Mouse (Mus musculus) midbrain, embryonic 11.5 days (tissue): ENCODE results near the gene Fdxr. TPM values are rescaled to one million over a fixed set of nuclear protein-coding genes. Genes with fewer than 3 reads are reported as not detected.

ENCODE experiments used
- ATAC-seq: fragments of 200-750 bp; cut with Nextera tagmentation; 2 replicates; pipeline ENCODE4 v1.8.0; 2017; ENCODE audit warnings: moderate TSS enrichment, moderate library complexity; ENCODE audit not compliant: low FRiP score
- DNase-seq: peaks from one replicate; pipeline ENCODE4 v3.0.0; 2015; ENCODE audit warnings: low spot score; ENCODE audit errors: missing footprints
- H3K27ac ChIP-seq: fragments of 300-500 bp; sonication (generic); 2 replicates; pipeline ENCODE4 v1.5.1; 2014; ENCODE audit warnings: low read depth, low read length
- H3K27me3 ChIP-seq: fragments of 300-500 bp; sonication (generic); 2 replicates; pipeline ENCODE4 v1.6.1; 2014; ENCODE audit warnings: mild to moderate bottlenecking, low read length, moderate library complexity, mixed read lengths; ENCODE audit not compliant: control insufficient read depth, insufficient read depth
- H3K36me3 ChIP-seq: fragments of 300-500 bp; sonication (generic); 2 replicates; pipeline ENCODE4 v1.6.1; 2014; ENCODE audit warnings: mild to moderate bottlenecking, low read length, moderate library complexity, mixed read lengths; ENCODE audit not compliant: control insufficient read depth, insufficient read depth
- H3K4me1 ChIP-seq: fragments of 300-500 bp; sonication (generic); 2 replicates; pipeline ENCODE4 v1.6.1; 2014; ENCODE audit warnings: low read length; ENCODE audit not compliant: control insufficient read depth, insufficient read depth
- H3K4me2 ChIP-seq: fragments of 300-500 bp; sonication (generic); 2 replicates; pipeline ENCODE4 v1.6.1; 2014; ENCODE audit warnings: mild to moderate bottlenecking, moderate library complexity
- H3K4me3 ChIP-seq: fragments of 300-500 bp; sonication (generic); 2 replicates; pipeline ENCODE4 v1.5.1; 2014; ENCODE audit warnings: low read depth, low read length
- H3K9ac ChIP-seq: fragments of 300-500 bp; sonication (generic); 2 replicates; pipeline ENCODE4 v1.6.1; 2014; ENCODE audit warnings: low read length
- H3K9me3 ChIP-seq: fragments of 300-500 bp; sonication (generic); 2 replicates; pipeline ENCODE4 v1.6.1; 2016; ENCODE audit warnings: low read length; ENCODE audit not compliant: control insufficient read depth
- WGBS: fragments of 180-500 bp; shearing (Covaris S2); extraction: QIAGEN DNeasy Blood & Tissue Kit; methylation state at CpG from one replicate; pipeline ENCODE4 v1.1.7; 2014; 5-methylcytosine and 5-hydroxymethylcytosine counted together
- polyA plus RNA-seq: library from polyadenylated mRNA; unstranded; fragments of >200 nt; fragmentation: Nextera tagmentation; extraction: Ambion mirVana; gene quantifications from 2 replicates; pipeline ENCODE4 v1.2.1, GENCODE M21; 2014

Gene Fdxr
- polyA plus RNA-seq, 1 experiment from 2014 or later = 12.7 TPM

GRCm38 (mm10) chr11:115292631-115293375 is 16.0 kb upstream of the Fdxr start:
- Histone ChIP-seq H3K27ac (no peak overlapping the region), H3K9me3 (no peaks in the 10 kb centered on the region), H3K4me2 (no peak overlapping the region), H3K4me1 (no peaks in the 10 kb centered on the region), H3K4me3 (no peak overlapping the region), H3K9ac (no peak overlapping the region), H3K27me3 (0 out of 2 replicates have a peak, but pooled peaks cover 5% of the 10 kb centered on the region), H3K36me3 (no peaks in the 10 kb centered on the region)
- WGBS = 73% methylated on average over 14 of the region's 14 CpGs
- no peak for DNase-seq
- ATAC-seq = no peak

GRCm38 (mm10) chr11:115291503-115291902 is 14.7 kb upstream of the Fdxr start:
- H3K27ac ChIP-seq = no peak overlapping the region
- H3K4me1 ChIP-seq = no peaks in the 10 kb centered on the region; the same call in 1 of the 2 replicates
- DNase-seq (no peak), ATAC-seq (no peak)
- no peaks in the 10 kb centered on the region for H3K27me3 ChIP-seq
- H3K9ac ChIP-seq = 0 out of 2 replicates have a peak overlapping the region, but pooled peaks have one; percentile 4
- H3K36me3 ChIP-seq = no peaks in the 10 kb centered on the region
- no peak overlapping the region for H3K4me3 ChIP-seq
- H3K4me2 ChIP-seq = no peak overlapping the region
- 76% methylated on average over 10 of the region's 10 CpGs for WGBS
- H3K9me3 ChIP-seq = no peaks in the 10 kb centered on the region

GRCm38 (mm10) chr11:115290919-115291318 is 14.1 kb upstream of the Fdxr start:
- WGBS = 91% methylated on average over 6 of the region's 6 CpGs
- DNase-seq = no peak

GRCm38 (mm10) chr11:115290314-115290713 is 13.5 kb upstream of the Fdxr start:
- Histone ChIP-seq H3K27ac (no peak overlapping the region), H3K4me1 (no peaks in the 10 kb centered on the region; the same call in 1 of the 2 replicates), H3K36me3 (no peaks in the 10 kb centered on the region), H3K9ac (no peak overlapping the region), H3K27me3 (no peaks in the 10 kb centered on the region), H3K4me3 (no peak overlapping the region), H3K9me3 (no peaks in the 10 kb centered on the region), H3K4me2 (no peak overlapping the region)
- ATAC-seq = no peak
- WGBS = 78% methylated on average over 1 of the region's 1 CpGs
- no peak for DNase-seq

More at GRCm38 (mm10) chr11:115290919-115291318, 14.1 kb upstream of the Fdxr start:
- Histone ChIP-seq H3K9me3 (no peaks in the 10 kb centered on the region), H3K4me2 (no peak overlapping the region), H3K4me3 (no peak overlapping the region), H3K36me3 (no peaks in the 10 kb centered on the region), H3K9ac (no peak overlapping the region), H3K27me3 (no peaks in the 10 kb centered on the region), H3K27ac (no peak overlapping the region), H3K4me1 (no peaks in the 10 kb centered on the region; the same call in 1 of the 2 replicates)
- no peak for ATAC-seq

- Histone ChIP-seq H3K9me3 (no peaks in the 10 kb centered on the region), H3K27me3 (no peaks in the 10 kb centered on the region), H3K9ac (no peak overlapping the region), H3K4me1 (no peaks in the 10 kb centered on the region; the same call in 1 of the 2 replicates), H3K4me3 (no peak overlapping the region), H3K4me2 (no peak overlapping the region), H3K36me3 (no peaks in the 10 kb centered on the region), H3K27ac (no peak overlapping the region)
- DNase-seq (no peak), ATAC-seq (no peak)
- 85% methylated on average over 8 of the region's 8 CpGs for WGBS
Measured at GRCm38 (mm10) chr11:115289885-115290284, 13.0 kb upstream of the Fdxr start.

GRCm38 (mm10) chr11:115288305-115288704 is 11.5 kb upstream of the Fdxr start:
- Histone ChIP-seq H3K36me3 (no peaks in the 10 kb centered on the region), H3K27me3 (no peaks in the 10 kb centered on the region), H3K4me1 (no peaks in the 10 kb centered on the region; the same call in 1 of the 2 replicates), H3K9me3 (no peaks in the 10 kb centered on the region), H3K9ac (no peak overlapping the region), H3K27ac (no peak overlapping the region), H3K4me3 (no peak overlapping the region), H3K4me2 (no peak overlapping the region)
- ATAC-seq (no peak), DNase-seq (no peak)
- 83% methylated on average over 2 of the region's 2 CpGs for WGBS

- ATAC-seq (no peak), DNase-seq (no peak)
- H3K9me3 ChIP-seq = no peaks in the 10 kb centered on the region
- H3K9ac ChIP-seq = no peak overlapping the region
- no peak overlapping the region for H3K4me2 ChIP-seq
- H3K27me3 ChIP-seq = no peaks in the 10 kb centered on the region
- 85% methylated on average over 5 of the region's 5 CpGs for WGBS
- H3K27ac ChIP-seq = no peak overlapping the region
- no peaks in the 10 kb centered on the region for H3K36me3 ChIP-seq
- no peaks in the 10 kb centered on the region; the same call in 1 of the 2 replicates for H3K4me1 ChIP-seq
- H3K4me3 ChIP-seq = no peak overlapping the region
Measured at GRCm38 (mm10) chr11:115287386-115287785, 10.5 kb upstream of the Fdxr start.

GRCm38 (mm10) chr11:115286201-115286993 is 9.5 kb upstream of the Fdxr start:
- H3K27ac ChIP-seq = no peak overlapping the region
- no peak for DNase-seq
- H3K4me1 ChIP-seq = no peaks in the 10 kb centered on the region; the same call in 1 of the 2 replicates
- ATAC-seq = no peak
- no peaks in the 10 kb centered on the region for H3K27me3 ChIP-seq
- H3K4me3 ChIP-seq = no peak overlapping the region
- no peaks in the 10 kb centered on the region for H3K36me3 ChIP-seq
- no peak overlapping the region for H3K9ac ChIP-seq
- H3K4me2 ChIP-seq = no peak overlapping the region
- 80% methylated on average over 19 of the region's 19 CpGs for WGBS
- H3K9me3 ChIP-seq = no peaks in the 10 kb centered on the region

- ATAC-seq (no peak), DNase-seq (no peak)
- H3K4me1 ChIP-seq = no peaks in the 10 kb centered on the region; the same call in 1 of the 2 replicates
- no peak overlapping the region for H3K4me3 ChIP-seq
- H3K27ac ChIP-seq = no peak overlapping the region
- 79% methylated on average over 4 of the region's 4 CpGs for WGBS
- no peaks in the 10 kb centered on the region for H3K9me3 ChIP-seq
- no peaks in the 10 kb centered on the region for H3K27me3 ChIP-seq
- no peaks in the 10 kb centered on the region for H3K36me3 ChIP-seq
- no peak overlapping the region for H3K4me2 ChIP-seq
- no peak overlapping the region for H3K9ac ChIP-seq
Measured at GRCm38 (mm10) chr11:115285282-115285681, 8.4 kb upstream of the Fdxr start.
